Mouse (Mus musculus) hindbrain, postnatal 0 days (tissue): ENCODE data around the gene Arhgap31. TPM values are rescaled to one million over a fixed set of nuclear protein-coding genes. Genes with fewer than 3 reads are reported as not detected.

Source experiments
- ATAC-seq: fragments of 200-750 bp; cut with Nextera tagmentation; 2 replicates; pipeline ENCODE4 v1.8.0; 2017; ENCODE audit warnings: mild to moderate bottlenecking, moderate TSS enrichment, moderate library complexity
- DNase-seq: peaks from one replicate; pipeline ENCODE4 v3.0.0-alpha.2; 2015; ENCODE audit warnings: low spot score
- H3K27ac ChIP-seq: fragments of 300-500 bp; sonication (generic); 2 replicates; pipeline ENCODE4 v1.5.1; 2014; ENCODE audit warnings: mild to moderate bottlenecking
- H3K27me3 ChIP-seq: fragments of 300-500 bp; sonication (generic); 2 replicates; pipeline ENCODE4 v1.6.1; 2014; ENCODE audit warnings: low read length, mixed read lengths; ENCODE audit not compliant: insufficient read depth
- H3K36me3 ChIP-seq: fragments of 300-500 bp; sonication (generic); 2 replicates; pipeline ENCODE4 v1.6.1; 2014; ENCODE audit warnings: low read length, mixed read lengths; ENCODE audit not compliant: insufficient read depth
- H3K4me1 ChIP-seq: fragments of 300-500 bp; sonication (generic); 2 replicates; pipeline ENCODE4 v1.6.1; 2014; ENCODE audit warnings: antibody characterized with exemption, low read length, mixed read lengths; ENCODE audit not compliant: insufficient read depth
- H3K4me2 ChIP-seq: fragments of 300-500 bp; sonication (generic); 2 replicates; pipeline ENCODE4 v1.6.1; 2014; ENCODE audit warnings: low read depth, mild to moderate bottlenecking, low read length, moderate library complexity, mixed read lengths
- H3K4me3 ChIP-seq: fragments of 300-500 bp; sonication (generic); 2 replicates; pipeline ENCODE4 v1.5.1; 2014; ENCODE audit warnings: low read length
- H3K9ac ChIP-seq: fragments of 300-500 bp; sonication (generic); replicated peaks from 2 replicates; pipeline ENCODE4 v1.6.1; 2014; ENCODE audit warnings: mild to moderate bottlenecking, low read length, moderate library complexity, mixed read lengths
- H3K9me3 ChIP-seq: fragments of 300-500 bp; sonication (generic); 2 replicates; pipeline ENCODE4 v1.6.1; 2016; ENCODE audit warnings: low read length, mixed read lengths
- CTCF ChIP-seq: IDR thresholded peaks from 2 replicates; pipeline ENCODE4 v1.5.1; 2016; ENCODE audit warnings: antibody characterized with exemption, control low read depth, low read depth
- WGBS: fragments of 180-500 bp; shearing (Covaris S2); extraction: QIAGEN DNeasy Blood & Tissue Kit; methylation state at CpG from one replicate; pipeline ENCODE4 v1.1.7; 2014; 5-methylcytosine and 5-hydroxymethylcytosine counted together
- polyA plus RNA-seq: library from polyadenylated mRNA; unstranded; fragments of >200 nt; fragmentation: Nextera tagmentation; extraction: Ambion mirVana; gene quantifications from 2 replicates; pipeline ENCODE4 v1.2.1, GENCODE M21; 2015
- total RNA-seq: library from RNA; depleted of rRNA; stranded (reverse); fragments of >200 nt; gene quantifications from 2 replicates; pipeline ENCODE4 v1.2.3, GENCODE M21; 2014; rRNA removed

The Arhgap31 gene
- 12.7 and 14.9 TPM in 2 replicates for total RNA-seq
- 4.6 and 4.8 TPM in 2 replicates for polyA plus RNA-seq

- WGBS = 1% methylated on average over 52 of the region's 74 CpGs
- ATAC-seq (peak; percentile 89), DNase-seq (peak; percentile 75)
- H3K4me1 ChIP-seq = no peaks in the 10 kb centered on the region
- H3K4me3 ChIP-seq = peak within 1 kb of the TSS; percentile 69
- peak within 1 kb of the TSS; percentile 85 for H3K4me2 ChIP-seq
- no peak for TF ChIP-seq CTCF
- H3K9me3 ChIP-seq = no peaks in the 10 kb centered on the region
- H3K27me3 ChIP-seq = no peaks in the 10 kb centered on the region
- H3K36me3 ChIP-seq = no peaks in the 10 kb centered on the region
- peak within 1 kb of the TSS; percentile 71 for H3K9ac ChIP-seq
- H3K27ac ChIP-seq = peak within 1 kb of the TSS; percentile 81
Measured at GRCm38 (mm10) chr16:38712581-38713403, at the start of gene Arhgap31. TSS of gene Arhgap31 (minus strand) at chr16:38713274.

DNA sequence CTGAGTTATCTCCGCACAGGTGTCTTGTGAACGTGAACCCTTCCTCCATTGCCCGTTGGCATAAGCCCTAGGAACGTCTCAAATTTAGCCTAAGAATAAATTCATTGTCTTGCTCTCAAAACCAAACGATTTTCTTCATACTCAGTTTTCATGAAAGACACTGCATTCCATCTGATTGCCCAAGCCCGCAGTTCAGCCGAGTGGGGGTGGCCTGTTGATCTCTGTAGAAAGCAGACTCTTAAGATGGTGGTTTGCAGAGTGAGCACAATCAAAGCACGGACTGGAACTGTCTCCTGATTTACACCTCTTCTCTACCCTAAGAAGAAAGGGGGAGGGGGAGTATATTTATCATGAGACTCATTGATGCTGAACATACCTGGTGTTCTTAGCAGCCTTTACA, 49.3 kb upstream of the Arhgap31 start:
- no peaks in the 10 kb centered on the region for H3K27me3 ChIP-seq
- H3K9me3 ChIP-seq = no peaks in the 10 kb centered on the region
- ATAC-seq (no peak), DNase-seq (no peak)
- no peak for TF ChIP-seq CTCF
- H3K36me3 ChIP-seq = peaks cover 37% of the 10 kb centered on the region; the same call in 1 of the 2 replicates
- no peak overlapping the region for H3K27ac ChIP-seq
- H3K9ac ChIP-seq = no peak overlapping the region
- H3K4me1 ChIP-seq = no peaks in the 10 kb centered on the region
- no peak overlapping the region for H3K4me3 ChIP-seq
- WGBS = 85% methylated on average over 8 of the region's 8 CpGs
- no peak overlapping the region for H3K4me2 ChIP-seq

- H3K36me3 ChIP-seq = peaks cover 33% of the 10 kb centered on the region; the same call in 1 of the 2 replicates
- H3K4me3 ChIP-seq = no peak overlapping the region
- H3K9ac ChIP-seq = no peak overlapping the region
- no peaks in the 10 kb centered on the region for H3K27me3 ChIP-seq
- ATAC-seq = no peak
- WGBS = 85% methylated on average over 5 of the region's 5 CpGs
- no peak for DNase-seq
- H3K9me3 ChIP-seq = no peaks in the 10 kb centered on the region
- no peaks in the 10 kb centered on the region for H3K4me1 ChIP-seq
- H3K27ac ChIP-seq = no peak overlapping the region
- no peak for TF ChIP-seq CTCF
- H3K4me2 ChIP-seq = no peak overlapping the region
Measured at GRCm38 (mm10) chr16:38761972-38762371, 48.9 kb upstream of the Arhgap31 start.

- 86% methylated on average over 6 of the region's 6 CpGs for WGBS
- DNase-seq = no peak
- H3K36me3 ChIP-seq = peaks cover 29% of the 10 kb centered on the region; the same call in 1 of the 2 replicates
Measured at GRCm38 (mm10) chr16:38760834-38761375, 47.8 kb upstream of the Arhgap31 start.

DNA sequence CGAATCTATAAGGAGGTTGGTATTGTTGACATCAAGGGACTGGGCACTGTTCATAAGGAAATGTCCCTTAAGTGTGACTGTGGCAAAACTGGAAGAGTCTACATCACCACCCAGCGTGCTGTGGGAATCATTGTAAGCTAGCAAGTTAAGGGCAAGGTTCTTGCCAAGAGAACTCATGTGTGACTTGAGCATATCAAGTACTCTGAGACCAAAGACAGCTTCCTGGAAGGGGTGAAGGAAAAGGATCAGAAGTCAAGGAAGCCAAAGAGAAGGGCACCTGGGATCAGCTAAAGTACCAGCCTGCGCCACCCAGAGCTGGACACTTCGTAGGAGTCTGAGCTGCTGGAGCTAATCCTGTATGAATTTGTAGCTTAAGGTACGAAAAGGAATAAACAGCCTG, 47.2 kb upstream of the Arhgap31 start:
- Histone ChIP-seq H3K36me3 (peaks cover 29% of the 10 kb centered on the region; the same call in 1 of the 2 replicates), H3K9ac (no peak overlapping the region), H3K27ac (no peak overlapping the region), H3K4me2 (no peak overlapping the region), H3K4me3 (no peak overlapping the region), H3K9me3 (no peaks in the 10 kb centered on the region), H3K4me1 (no peaks in the 10 kb centered on the region), H3K27me3 (no peaks in the 10 kb centered on the region)
- WGBS = 96% methylated on average over 5 of the region's 5 CpGs
- ATAC-seq (no peak), DNase-seq (no peak)
- TF ChIP-seq CTCF = no peak

More at GRCm38 (mm10) chr16:38760834-38761375, 47.8 kb upstream of the Arhgap31 start:
- Histone ChIP-seq H3K9me3 (no peaks in the 10 kb centered on the region), H3K4me3 (no peak overlapping the region), H3K27ac (no peak overlapping the region), H3K4me2 (no peak overlapping the region), H3K4me1 (no peaks in the 10 kb centered on the region), H3K9ac (no peak overlapping the region), H3K27me3 (no peaks in the 10 kb centered on the region)
- no peak for TF ChIP-seq CTCF
- no peak for ATAC-seq

DNA sequence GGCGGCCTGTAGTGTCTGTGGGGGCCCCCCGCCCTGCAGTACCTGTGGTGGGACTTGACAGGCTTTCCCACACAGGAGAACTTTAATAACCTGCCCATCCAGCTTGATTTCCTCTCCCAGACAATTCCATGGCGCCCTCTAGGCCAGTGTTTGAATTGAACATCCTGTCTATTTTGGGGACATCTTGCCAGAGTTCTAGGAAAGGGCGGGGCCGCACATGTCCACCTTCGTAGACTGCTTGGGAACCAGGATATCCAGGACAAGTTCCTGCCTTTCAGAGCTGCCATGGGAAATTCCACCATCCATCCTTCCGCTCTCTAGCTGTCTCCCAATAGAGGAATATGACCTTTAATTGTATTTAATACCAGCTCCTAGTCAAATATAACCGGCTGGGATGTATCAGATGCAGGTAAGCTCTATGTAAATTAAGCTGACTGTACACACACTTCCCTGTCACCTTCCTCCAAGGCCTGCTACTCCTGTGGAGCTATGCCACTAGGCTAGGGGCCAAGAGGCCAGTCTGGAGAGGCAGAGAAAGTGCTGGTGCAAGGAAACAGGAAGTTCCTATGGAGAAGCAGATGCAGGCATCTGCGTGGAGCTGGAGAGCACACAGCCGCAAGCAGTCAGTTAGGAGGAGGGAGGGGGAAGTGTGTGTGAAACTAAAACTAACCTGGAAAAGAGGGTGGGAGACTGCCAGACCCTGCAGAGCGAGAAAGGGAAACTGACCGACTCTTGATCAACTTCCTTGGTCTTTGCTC, 45.2 kb upstream of the Arhgap31 start:
- H3K36me3 ChIP-seq = peaks cover 25% of the 10 kb centered on the region; the same call in 1 of the 2 replicates
- H3K4me2 ChIP-seq = no peak overlapping the region
- no peak overlapping the region for H3K9ac ChIP-seq
- 87% methylated on average over 12 of the region's 12 CpGs for WGBS
- no peaks in the 10 kb centered on the region for H3K9me3 ChIP-seq
- no peak overlapping the region for H3K4me3 ChIP-seq
- ATAC-seq (no peak), DNase-seq (no peak)
- TF ChIP-seq CTCF = no peak
- H3K27ac ChIP-seq = no peak overlapping the region
- H3K4me1 ChIP-seq = no peaks in the 10 kb centered on the region
- no peaks in the 10 kb centered on the region for H3K27me3 ChIP-seq
